In the genomic region with DNA sequence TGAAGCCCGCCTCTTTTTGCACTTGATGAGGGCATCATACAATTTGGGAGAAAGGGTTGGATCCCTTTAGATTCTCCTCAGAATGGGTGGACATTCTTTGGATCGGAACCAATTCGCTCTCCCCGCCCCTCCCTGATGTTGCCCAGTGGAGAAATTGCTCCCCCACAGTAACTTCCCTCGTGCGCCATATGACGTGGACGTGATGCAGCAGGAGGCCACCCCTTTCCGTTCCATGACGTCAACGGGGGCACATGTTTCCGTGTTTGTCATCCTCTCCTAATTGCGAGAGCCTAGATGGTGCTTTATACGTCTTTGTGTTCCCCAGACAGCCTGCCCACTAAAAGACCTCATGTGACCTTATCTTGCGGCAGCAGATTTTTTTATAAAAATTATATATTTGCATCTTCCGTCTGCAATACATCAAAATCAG, we compare ENCODE assay signal across 8 mouse cellular contexts. TPM values are rescaled to one million over a fixed set of nuclear protein-coding genes. Genes with fewer than 3 reads are reported as not detected.
DNase-seq lines count a peak whose midpoint lies in the region; ATAC-seq and TF ChIP-seq lines count a peak whose summit lies in the region.

No protein-coding gene starts in this region.

- H3K4me3 ChIP-seq in MEL (ENCODE audit: control insufficient read depth in 1 of 2, insufficient read depth in 1 of 2, low read depth in 2 of 2, low read length in 2 of 2): peak overlapping the region; percentile 78 to 84
- peak overlapping the region; percentile 59 for H3K4me3 ChIP-seq in forebrain, embryonic 16.5 days (replicated peaks; ENCODE audit: low read length)
- peak overlapping the region; percentile 92 for H3K4me3 ChIP-seq in layer of hippocampus, adult 2 months
- H3K4me3 ChIP-seq in lung, embryonic 14.5 days (ENCODE audit: low read depth, low read length): peak overlapping the region; percentile 76

- TF ChIP-seq EP300 in MEL (IDR thresholded peaks at IDR 0.05; ENCODE audit: low read depth in 1 of 2, low read length in 2 of 2): peak; percentile 5 to 67; a peak in 2 of 4 replicates

- ATAC-seq in forebrain, embryonic 16.5 days: peak; percentile 82
- ATAC-seq in lung, embryonic 14.5 days (ENCODE audit: insufficient read depth): peak; percentile 79
- peak; percentile 93 for ATAC-seq in neutrophil, adult 5-6 weeks (ENCODE audit: extremely low read depth, insufficient number of reproducible peaks, low FRiP score, poor library complexity, severe bottlenecking)

- peak overlapping the region; percentile 96 for H3K27ac ChIP-seq in MEL (ENCODE audit: control insufficient read depth, low read depth, low read length)
- H3K27ac ChIP-seq in forebrain, embryonic 16.5 days (ENCODE audit: low read length): peak overlapping the region; percentile 96
- peak overlapping the region; percentile 98 for H3K27ac ChIP-seq in layer of hippocampus, adult 2 months
- peak overlapping the region; percentile 91 for H3K27ac ChIP-seq in lung, embryonic 14.5 days (ENCODE audit: low read depth)

- H3K4me2 ChIP-seq in forebrain, embryonic 16.5 days (ENCODE audit: low read length): peak overlapping the region; percentile 80
- peak overlapping the region; percentile 84 for H3K4me2 ChIP-seq in lung, embryonic 14.5 days

- TF ChIP-seq POLR2A in MEL (IDR thresholded peaks at IDR 0.05; ENCODE audit: control insufficient read depth in 1 of 2, insufficient read depth in 1 of 2, low read depth in 1 of 2, low read length in 2 of 2, poor library complexity in 1 of 2): peak; percentile 14 to 77; a peak in 2 of 4 replicates

- TF ChIP-seq RAD21 in MEL (IDR thresholded peaks at IDR 0.05; ENCODE audit: low read depth, low read length): no peak; the same call in none of the 2 replicates

- WGBS in forebrain, embryonic 16.5 days: 3% methylated on average over 16 of the region's 16 CpGs
- 3% methylated on average over 16 of the region's 16 CpGs for WGBS in lung, embryonic 14.5 days

- peaks cover 0 to 18% of the 10 kb centered on the region in 2 experiments; a peak in 2 of 4 replicates for H3K36me3 ChIP-seq in MEL (ENCODE audit: control insufficient read depth in 1 of 2, insufficient read depth in 2 of 2, low read length in 2 of 2)
- H3K36me3 ChIP-seq in forebrain, embryonic 16.5 days (ENCODE audit: control insufficient read depth, insufficient read depth): peaks cover 2% of the 10 kb centered on the region; the same call in 1 of the 2 replicates
- H3K36me3 ChIP-seq in lung, embryonic 14.5 days (ENCODE audit: insufficient read depth): no peaks in the 10 kb centered on the region

- peak overlapping the region; percentile 89 for H3K9ac ChIP-seq in MEL (ENCODE audit: control insufficient read depth, low read depth, low read length, poor library complexity, severe bottlenecking)
- peak overlapping the region; percentile 72 for H3K9ac ChIP-seq in forebrain, embryonic 16.5 days (replicated peaks; ENCODE audit: low read depth, low read length)
- peak overlapping the region; percentile 87 for H3K9ac ChIP-seq in lung, embryonic 14.5 days

- DNase-seq in MEL (ENCODE audit: low read depth, low spot score): peak; percentile 99
- DNase-seq in cerebellum, adult 18-20 months: peak; percentile 87 to 91
- DNase-seq in heart, postnatal 36 days: peak; percentile 84 to 86
- peak; percentile 83 to 90 for DNase-seq in layer of hippocampus, adult 2 months (ENCODE audit: low spot score in 2 of 2)
- DNase-seq in lung, embryonic 14.5 days: peak; percentile 91
- peak; percentile 84 for DNase-seq in testis, postnatal 14 days (ENCODE audit: low spot score)

- peaks cover 2 to 5% of the 10 kb centered on the region in 2 experiments; a peak in 2 of 4 replicates for H3K4me1 ChIP-seq in MEL (ENCODE audit: control insufficient read depth in 1 of 2, insufficient read depth in 2 of 2, low read length in 2 of 2)
- peaks cover 6% of the 10 kb centered on the region for H3K4me1 ChIP-seq in forebrain, embryonic 16.5 days (replicated peaks; ENCODE audit: control insufficient read depth, insufficient read depth, low read length)
- H3K4me1 ChIP-seq in lung, embryonic 14.5 days (ENCODE audit: insufficient read depth): 0 out of 2 replicates have a peak, but pooled peaks cover 3% of the 10 kb centered on the region

- H3K9me3 ChIP-seq in MEL (replicated peaks; ENCODE audit: insufficient read depth, low read length): no peaks in the 10 kb centered on the region
- H3K9me3 ChIP-seq in forebrain, embryonic 16.5 days (ENCODE audit: control insufficient read depth, low read length): no peaks in the 10 kb centered on the region
- H3K9me3 ChIP-seq in lung, embryonic 14.5 days (ENCODE audit: low read depth, low read length): no peaks in the 10 kb centered on the region

- peaks cover 19% of the 10 kb centered on the region for H3K79me2 ChIP-seq in MEL (ENCODE audit: control insufficient read depth, insufficient read depth, low read length, poor library complexity)

- no peaks in the 10 kb centered on the region for H3K27me3 ChIP-seq in MEL (ENCODE audit: control insufficient read depth in 1 of 2, insufficient read depth in 2 of 2, low read length in 2 of 2)
- H3K27me3 ChIP-seq in forebrain, embryonic 16.5 days (replicated peaks; ENCODE audit: control insufficient read depth, insufficient read depth, low read length): no peaks in the 10 kb centered on the region
- H3K27me3 ChIP-seq in lung, embryonic 14.5 days (ENCODE audit: insufficient read depth, low read length): no peaks in the 10 kb centered on the region

- intact Hi-C loops in heart, postnatal 36 days (cut with DNase I): loop anchor here (1.0 to 5.0 kb wide), 5 partner anchors 26 to 499 kb away; a partner anchor contains a TSS

- no peak for TF ChIP-seq CTCF in MEL (IDR thresholded peaks at IDR 0.05 in 2 of 3, conservative IDR thresholded peaks at IDR 0.05 in 1 of 3; ENCODE audit: control insufficient read depth in 1 of 3, insufficient read depth in 1 of 3, low read depth in 2 of 3, low read length in 3 of 3, poor library complexity in 1 of 3, severe bottlenecking in 1 of 3)
- no peak for TF ChIP-seq CTCF in layer of hippocampus, adult 2 months (conservative IDR thresholded peaks at IDR 0.05)
- no peak for TF ChIP-seq CTCF in lung, embryonic 14.5 days (IDR thresholded peaks at IDR 0.05; ENCODE audit: low read depth)

TF ChIP-seq in MEL, 35 proteins besides CTCF, POLR2A, EP300 and RAD21 (continues in another document):
- TF ChIP-seq POLR2AphosphoS5 (IDR thresholded peaks at IDR 0.05; ENCODE audit: borderline replicate concordance, low read depth, low read length) (0 out of 2 replicates have a peak, but pooled peaks have one; percentile 45), TAL1 (IDR thresholded peaks at IDR 0.05; ENCODE audit: low read length) (peak; percentile 61), CHD2 (IDR thresholded peaks at IDR 0.05; ENCODE audit: low read length) (peak; percentile 36; the same call in 1 of the 2 replicates), MAX (IDR thresholded peaks at IDR 0.05; ENCODE audit: low read length) (peak; percentile 98), KAT2A (conservative IDR thresholded peaks at IDR 0.05; ENCODE audit: low read depth, low read length) (no peak; the same call in 1 of the 2 replicates), MAFK (IDR thresholded peaks at IDR 0.05; ENCODE audit: borderline replicate concordance, low read depth, low read length) (no peak), SMC3 (IDR thresholded peaks at IDR 0.05; ENCODE audit: low read depth, low read length) (peak; percentile 12), GABPA (IDR thresholded peaks at IDR 0.05; ENCODE audit: low read depth, low read length) (peak; percentile 96; the same call in 1 of the 2 replicates), NRF1 (IDR thresholded peaks at IDR 0.05; ENCODE audit: insufficient read depth, low read depth, low read length, poor library complexity, severe bottlenecking) (no peak), ETS1 (IDR thresholded peaks at IDR 0.05; ENCODE audit: low read depth, low read length) (peak; percentile 99), TBP (IDR thresholded peaks at IDR 0.05; ENCODE audit: low read depth, low read length) (peak; percentile 54; the same call in 1 of the 2 replicates), SIN3A (IDR thresholded peaks at IDR 0.05; ENCODE audit: low read length) (peak; percentile 95), USF1 (IDR thresholded peaks at IDR 0.05; ENCODE audit: low read depth, low read length) (peak; percentile 89), RCOR1 (IDR thresholded peaks at IDR 0.05; ENCODE audit: low read depth, low read length) (peak; percentile 47; the same call in 1 of the 2 replicates), NELFE (IDR thresholded peaks at IDR 0.05; ENCODE audit: low read depth, low read length) (peak; percentile 36), JUND (IDR thresholded peaks at IDR 0.05; ENCODE audit: low read depth, low read length) (no peak), ZKSCAN1 (IDR thresholded peaks at IDR 0.05; ENCODE audit: low read depth, low read length) (no peak), MXI1 (IDR thresholded peaks at IDR 0.05; ENCODE audit: low read depth, low read length) (peak; percentile 94), POLR2AphosphoS2 (IDR thresholded peaks at IDR 0.05; ENCODE audit: low read length) (peak; percentile 62; the same call in 1 of the 2 replicates), MYC (IDR thresholded peaks at IDR 0.05; ENCODE audit: low read depth, low read length) (peak; percentile 98), ZC3H11A (IDR thresholded peaks at IDR 0.05; ENCODE audit: low read depth, low read length) (no peak), UBTF (IDR thresholded peaks at IDR 0.05; ENCODE audit: borderline replicate concordance, insufficient read depth, low read depth, low read length) (no peak)

RNA-seq across cellular contexts. Expression of a gene that starts 0.8 kb away (rescaled TPM):
- total RNA-seq in MEL (2012; rRNA removed): 40.5 and 43.3 TPM in 2 replicates
- polyA plus RNA-seq in MEL (2012; ENCODE audit: insufficient read depth in 1 of 2, insufficient read length in 2 of 2, low read depth in 1 of 2, low replicate concordance in 2 of 2, missing spikeins in 1 of 2): 10 to 100 TPM in 1 of 2 experiments, not detected in 1; 86.6 TPM
- polyA plus RNA-seq in forebrain, embryonic 16.5 days (2015; fragmentation: Nextera tagmentation; extraction: Ambion mirVana): 53.1 and 53.5 TPM in 2 replicates
- total RNA-seq in heart, postnatal 36 days (2021): 10 to 100 TPM; 31.6 to 37.3 TPM
- 10 to 100 TPM; 49.3 to 50.4 TPM for total RNA-seq in layer of hippocampus, adult 2 months (2021)
- polyA plus RNA-seq in lung, embryonic 14.5 days (2014; fragmentation: Nextera tagmentation; extraction: Ambion mirVana): 39.2 and 43.9 TPM in 2 replicates
- 43.1 and 51.3 TPM in 2 replicates for total RNA-seq in neutrophil, adult 5-6 weeks (2017)

RNA-seq across cellular contexts. Expression of a gene that starts 0.9 kb away (rescaled TPM):
- 23.8 and 34.3 TPM in 2 replicates for total RNA-seq in MEL (2012; rRNA removed)
- 10 to 100 TPM in 1 of 2 experiments, not detected in 1; 47.4 TPM for polyA plus RNA-seq in MEL (2012; ENCODE audit: insufficient read depth in 1 of 2, insufficient read length in 2 of 2, low read depth in 1 of 2, low replicate concordance in 2 of 2, missing spikeins in 1 of 2)
- 2.3 and 2.7 TPM in 2 replicates for polyA plus RNA-seq in forebrain, embryonic 16.5 days (2015; fragmentation: Nextera tagmentation; extraction: Ambion mirVana)
- total RNA-seq in heart, postnatal 36 days (2021): 1 to 10 TPM; 3.2 to 3.4 TPM
- 1 to 10 TPM; 4.0 to 4.4 TPM for total RNA-seq in layer of hippocampus, adult 2 months (2021)
- polyA plus RNA-seq in lung, embryonic 14.5 days (2014; fragmentation: Nextera tagmentation; extraction: Ambion mirVana): 2.7 and 3.5 TPM in 2 replicates
- total RNA-seq in neutrophil, adult 5-6 weeks (2017): 3.6 and 7.2 TPM in 2 replicates

Comparison
In these comparisons a context has a peak if more than half of its experiments do, and no peak if none do; other contexts are left out.
1. Peak in every context shown above with its lines: DNase-seq, ATAC-seq, H3K4me3 ChIP-seq and H3K27ac ChIP-seq.